Mouse (Mus musculus) stomach, embryonic 15.5 days (tissue): ENCODE results near the gene Crispld2. TPM values are rescaled to one million over a fixed set of nuclear protein-coding genes. Genes with fewer than 3 reads are reported as not detected.
A peak's percentile ranks its signal among the peaks of the same experiment; 100 is the strongest.

Experiments used
- ATAC-seq: fragments of 200-750 bp; cut with Nextera tagmentation; 2 replicates; pipeline ENCODE4 v1.8.0; 2017; ENCODE audit warnings: low read depth, moderate number of reproducible peaks, moderate TSS enrichment; ENCODE audit not compliant: insufficient read depth, low FRiP score
- H3K27ac ChIP-seq: fragments of 300-500 bp; sonication (generic); 2 replicates; pipeline ENCODE4 v1.5.1; 2015; ENCODE audit warnings: mild to moderate bottlenecking, inconsistent platforms
- H3K27me3 ChIP-seq: fragments of 300-500 bp; sonication (generic); replicated peaks from 2 replicates; pipeline ENCODE4 v1.6.1; 2015; ENCODE audit warnings: inconsistent platforms
- H3K36me3 ChIP-seq: fragments of 300-500 bp; sonication (generic); 2 replicates; pipeline ENCODE4 v1.6.1; 2015; ENCODE audit warnings: inconsistent platforms
- H3K4me1 ChIP-seq: fragments of 300-500 bp; sonication (generic); 2 replicates; pipeline ENCODE4 v1.6.1; 2015; ENCODE audit warnings: inconsistent platforms
- H3K4me2 ChIP-seq: fragments of 300-500 bp; sonication (generic); 2 replicates; pipeline ENCODE4 v1.6.1; 2015; ENCODE audit warnings: mild to moderate bottlenecking, inconsistent platforms
- H3K4me3 ChIP-seq: fragments of 300-500 bp; sonication (generic); replicated peaks from 2 replicates; pipeline ENCODE4 v1.5.1; 2015; ENCODE audit warnings: inconsistent platforms
- H3K9ac ChIP-seq: fragments of 300-500 bp; sonication (generic); 2 replicates; pipeline ENCODE4 v1.6.1; 2015; ENCODE audit warnings: inconsistent platforms
- H3K9me3 ChIP-seq: fragments of 300-500 bp; sonication (generic); 2 replicates; pipeline ENCODE4 v1.6.1; 2016; ENCODE audit warnings: inconsistent platforms
- WGBS: fragments of 180-500 bp; shearing (Covaris S2); methylation state at CpG from one replicate; pipeline ENCODE4 v1.1.7; 2015; 5-methylcytosine and 5-hydroxymethylcytosine counted together
- polyA plus RNA-seq: library from polyadenylated mRNA; unstranded; fragments of >200 nt; fragmentation: Nextera tagmentation; extraction: Ambion mirVana; gene quantifications from 2 replicates; pipeline ENCODE4 v1.2.1, GENCODE M21; 2015

Gene Crispld2
- polyA plus RNA-seq, 1 experiment from 2014 or later = 34.5 TPM

- 55% methylated on average over 8 of the region's 8 CpGs for WGBS
- H3K27ac ChIP-seq = no peak overlapping the region; the same call in 1 of the 2 replicates
- no peak for ATAC-seq
- H3K4me3 ChIP-seq = no peak overlapping the region
- no peaks in the 10 kb centered on the region for H3K36me3 ChIP-seq
- H3K4me2 ChIP-seq = no peak overlapping the region
- H3K27me3 ChIP-seq = no peaks in the 10 kb centered on the region
- no peaks in the 10 kb centered on the region for H3K9me3 ChIP-seq
- no peak overlapping the region for H3K9ac ChIP-seq
- H3K4me1 ChIP-seq = no peaks in the 10 kb centered on the region; the same call in 1 of the 2 replicates
Observed at GRCm38 (mm10) chr8:120052318-120052717, 60.1 kb downstream of the Crispld2 start.

GRCm38 (mm10) chr8:120054833-120055232 is 62.6 kb downstream of the Crispld2 start:
- Histone ChIP-seq H3K27me3 (no peaks in the 10 kb centered on the region), H3K27ac (no peak overlapping the region), H3K4me3 (no peak overlapping the region), H3K9ac (no peak overlapping the region), H3K9me3 (no peaks in the 10 kb centered on the region), H3K4me2 (no peak overlapping the region), H3K36me3 (no peaks in the 10 kb centered on the region), H3K4me1 (no peaks in the 10 kb centered on the region; the same call in 1 of the 2 replicates)
- ATAC-seq = no peak
- WGBS = 91% methylated on average over 3 of the region's 3 CpGs

GRCm38 (mm10) chr8:120057078-120057477 is 64.8 kb downstream of the Crispld2 start:
- Histone ChIP-seq H3K4me2 (no peak overlapping the region), H3K27ac (no peak overlapping the region), H3K4me3 (no peak overlapping the region), H3K4me1 (no peaks in the 10 kb centered on the region; the same call in 1 of the 2 replicates), H3K27me3 (no peaks in the 10 kb centered on the region), H3K9me3 (no peaks in the 10 kb centered on the region), H3K9ac (no peak overlapping the region), H3K36me3 (no peaks in the 10 kb centered on the region)
- ATAC-seq = no peak
- 69% methylated on average over 2 of the region's 2 CpGs for WGBS

GRCm38 (mm10) chr8:120062742-120063141 is 70.5 kb downstream of the Crispld2 start:
- Histone ChIP-seq H3K27ac (no peak overlapping the region), H3K27me3 (no peaks in the 10 kb centered on the region), H3K36me3 (no peaks in the 10 kb centered on the region), H3K4me1 (peaks cover 1% of the 10 kb centered on the region; the same call in 1 of the 2 replicates), H3K4me2 (no peak overlapping the region), H3K9ac (no peak overlapping the region), H3K4me3 (no peak overlapping the region), H3K9me3 (no peaks in the 10 kb centered on the region)
- no peak for ATAC-seq
- WGBS = 87% methylated on average over 14 of the region's 14 CpGs

- WGBS = 51% methylated on average over 3 of the region's 3 CpGs
Observed at GRCm38 (mm10) chr8:120063326-120063725, 71.1 kb downstream of the Crispld2 start.

GRCm38 (mm10) chr8:120065611-120066010 is 73.4 kb downstream of the Crispld2 start:
- WGBS = 90% methylated on average over 8 of the region's 8 CpGs
- ATAC-seq = no peak
- H3K4me1 ChIP-seq = peaks cover 7% of the 10 kb centered on the region; the same call in 1 of the 2 replicates

More at GRCm38 (mm10) chr8:120063326-120063725, 71.1 kb downstream of the Crispld2 start:
- no peak for ATAC-seq
- Histone ChIP-seq H3K9me3 (no peaks in the 10 kb centered on the region), H3K4me1 (peaks cover 7% of the 10 kb centered on the region; the same call in 1 of the 2 replicates), H3K9ac (no peak overlapping the region), H3K27me3 (no peaks in the 10 kb centered on the region), H3K27ac (no peak overlapping the region), H3K4me3 (no peak overlapping the region), H3K36me3 (no peaks in the 10 kb centered on the region), H3K4me2 (no peak overlapping the region)

GRCm38 (mm10) chr8:120066226-120066625 is 74.0 kb downstream of the Crispld2 start:
- no peaks in the 10 kb centered on the region for H3K9me3 ChIP-seq
- 80% methylated on average over 4 of the region's 4 CpGs for WGBS
- H3K9ac ChIP-seq = no peak overlapping the region
- no peaks in the 10 kb centered on the region for H3K27me3 ChIP-seq
- no peak overlapping the region for H3K4me3 ChIP-seq
- H3K36me3 ChIP-seq = no peaks in the 10 kb centered on the region
- H3K27ac ChIP-seq = no peak overlapping the region
- peaks cover 7% of the 10 kb centered on the region; the same call in 1 of the 2 replicates for H3K4me1 ChIP-seq
- no peak for ATAC-seq
- H3K4me2 ChIP-seq = no peak overlapping the region

More at GRCm38 (mm10) chr8:120065611-120066010, 73.4 kb downstream of the Crispld2 start:
- no peaks in the 10 kb centered on the region for H3K9me3 ChIP-seq
- no peak overlapping the region for H3K4me2 ChIP-seq
- H3K4me3 ChIP-seq = no peak overlapping the region
- H3K27ac ChIP-seq = no peak overlapping the region
- H3K36me3 ChIP-seq = no peaks in the 10 kb centered on the region
- H3K27me3 ChIP-seq = no peaks in the 10 kb centered on the region
- H3K9ac ChIP-seq = no peak overlapping the region

GRCm38 (mm10) chr8:120067936-120068668 is 75.9 kb downstream of the Crispld2 start:
- ATAC-seq = 0 out of 2 replicates have a peak, but pooled peaks have one; percentile 17
- Histone ChIP-seq H3K9me3 (no peaks in the 10 kb centered on the region), H3K9ac (no peak overlapping the region), H3K27ac (no peak overlapping the region; the same call in 1 of the 2 replicates), H3K4me3 (no peak overlapping the region), H3K27me3 (no peaks in the 10 kb centered on the region), H3K4me2 (no peak overlapping the region), H3K36me3 (no peaks in the 10 kb centered on the region), H3K4me1 (peaks cover 7% of the 10 kb centered on the region; the same call in 1 of the 2 replicates)
- 51% methylated on average over 19 of the region's 19 CpGs for WGBS

GRCm38 (mm10) chr8:120071684-120072083 is 79.4 kb downstream of the Crispld2 start:
- Histone ChIP-seq H3K9ac (no peak overlapping the region), H3K4me2 (no peak overlapping the region), H3K27me3 (no peaks in the 10 kb centered on the region), H3K27ac (no peak overlapping the region), H3K4me1 (peaks cover 7% of the 10 kb centered on the region; the same call in 1 of the 2 replicates), H3K9me3 (no peaks in the 10 kb centered on the region), H3K4me3 (no peak overlapping the region), H3K36me3 (no peaks in the 10 kb centered on the region)
- 26% methylated on average over 4 of the region's 4 CpGs for WGBS
- no peak for ATAC-seq

- no peak overlapping the region for H3K4me2 ChIP-seq
- no peak for ATAC-seq
- no peaks in the 10 kb centered on the region for H3K9me3 ChIP-seq
- H3K9ac ChIP-seq = no peak overlapping the region
- WGBS = 43% methylated on average over 9 of the region's 9 CpGs
- H3K4me3 ChIP-seq = no peak overlapping the region
- no peaks in the 10 kb centered on the region for H3K27me3 ChIP-seq
- H3K27ac ChIP-seq = no peak overlapping the region
- H3K4me1 ChIP-seq = peaks cover 7% of the 10 kb centered on the region; the same call in 1 of the 2 replicates
- H3K36me3 ChIP-seq = no peaks in the 10 kb centered on the region
Observed at GRCm38 (mm10) chr8:120072259-120072658, 80.0 kb downstream of the Crispld2 start.

GRCm38 (mm10) chr8:120072827-120073226 is 80.6 kb downstream of the Crispld2 start:
- no peak overlapping the region for H3K27ac ChIP-seq
- no peak overlapping the region for H3K9ac ChIP-seq
- no peak overlapping the region for H3K4me2 ChIP-seq
- H3K36me3 ChIP-seq = no peaks in the 10 kb centered on the region
- H3K4me3 ChIP-seq = no peak overlapping the region
- no peak for ATAC-seq
- H3K4me1 ChIP-seq = peaks cover 4% of the 10 kb centered on the region; the same call in 1 of the 2 replicates
- H3K27me3 ChIP-seq = no peaks in the 10 kb centered on the region
- H3K9me3 ChIP-seq = no peaks in the 10 kb centered on the region
- 77% methylated on average over 8 of the region's 8 CpGs for WGBS

- WGBS = 61% methylated on average over 6 of the region's 6 CpGs
- H3K36me3 ChIP-seq = no peaks in the 10 kb centered on the region
- no peak for ATAC-seq
Observed at GRCm38 (mm10) chr8:120074516-120074915, 82.3 kb downstream of the Crispld2 start.

More at GRCm38 (mm10) chr8:120074516-120074915, 82.3 kb downstream of the Crispld2 start:
- Histone ChIP-seq H3K9ac (no peak overlapping the region), H3K9me3 (no peaks in the 10 kb centered on the region), H3K4me3 (no peak overlapping the region), H3K4me2 (no peak overlapping the region), H3K4me1 (no peaks in the 10 kb centered on the region), H3K27ac (no peak overlapping the region), H3K27me3 (no peaks in the 10 kb centered on the region)
